Mouse (Mus musculus) lung, adult 2 months (tissue): Measurements from ENCODE around the gene Plekhd1. TPM values are rescaled to one million over a fixed set of nuclear protein-coding genes. Genes with fewer than 3 reads are reported as not detected.

Source experiments
- DNase-seq: peaks from one replicate; pipeline ENCODE4 v3.0.0; 2022
- H3K4me1 ChIP-seq: fragments of 200-500 bp; 2 replicates; pipeline ENCODE4 v1.6.1; 2011; ENCODE audit warnings: low read length; ENCODE audit not compliant: control insufficient read depth, insufficient read depth
- H3K4me3 ChIP-seq: fragments of 200-500 bp; replicated peaks from 2 replicates; pipeline ENCODE3; 2011; ENCODE audit warnings: low read depth, mild to moderate bottlenecking, control low read depth, low read length; ENCODE audit errors: extremely low read depth
- CTCF ChIP-seq: fragments of 200-500 bp; IDR thresholded peaks from 2 replicates; pipeline ENCODE4 v1.5.1; 2011; ENCODE audit warnings: mild to moderate bottlenecking, low read length, control low read depth; ENCODE audit not compliant: insufficient read depth
- POLR2A ChIP-seq: fragments of 200-500 bp; IDR thresholded peaks from 2 replicates; pipeline ENCODE4 v1.6.1; 2011; ENCODE audit warnings: low read depth, mild to moderate bottlenecking, control low read depth, low read length, borderline replicate concordance; ENCODE audit errors: extremely low read depth
- whole genome bisulfite sequencing: fragments of 180-500 bp; shearing (Covaris S2); methylation state at CpG from one replicate; pipeline ENCODE4 v1.1.7; 2018; 5-methylcytosine and 5-hydroxymethylcytosine counted together
- polyA plus RNA-seq: library from polyadenylated mRNA; depleted of rRNA; stranded (reverse); fragments of >200 nt; gene quantifications from 2 replicates; pipeline ENCODE4 v1.2.3, GENCODE M21; 2012; rRNA removed

Plekhd1 gene
- polyA plus RNA-seq, 1 experiment: 20.5 TPM

GRCm38 (mm10) chr12:80760396-80760801, 68.0 kb downstream of the Plekhd1 start, which contains the start of gene Ccdc177:
Ccdc177 (minus strand) TSS chr12:80760687.
- Histone ChIP-seq H3K4me3 (no peak within 1 kb of the TSS), H3K4me1 (peaks cover 3% of the 10 kb centered on the region)
- TF ChIP-seq POLR2A (no peak), CTCF (peak; percentile 84)
- peak; percentile 70 for DNase-seq
- under 1% methylated on average over 24 of the region's 24 CpGs for WGBS

DNA sequence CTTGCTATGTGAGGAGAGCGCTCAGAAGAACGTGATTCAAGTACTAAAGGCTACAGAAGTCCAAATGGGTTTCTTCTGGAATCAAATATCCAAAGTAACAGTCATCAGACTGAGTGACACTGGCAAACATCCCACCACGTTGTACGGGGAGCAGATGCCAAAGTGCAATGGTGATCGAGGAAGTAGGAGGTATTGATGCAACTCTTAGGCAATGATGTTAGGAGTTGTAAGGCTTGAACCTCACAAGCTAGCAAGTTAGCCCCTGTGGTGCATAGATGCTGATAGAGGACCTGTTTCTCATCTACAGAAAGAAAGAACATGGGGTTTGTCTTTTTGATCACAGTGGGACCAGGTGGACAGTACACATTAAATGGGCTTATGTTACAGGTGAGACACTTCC, 70.6 kb downstream of the Plekhd1 start:
- Histone ChIP-seq H3K4me3 (no peak overlapping the region), H3K4me1 (no peaks in the 10 kb centered on the region; the same call in none of the 2 replicates)
- no peak for DNase-seq
- 65% methylated on average over 5 of the region's 5 CpGs for WGBS
- TF ChIP-seq POLR2A (no peak), CTCF (no peak)

DNA sequence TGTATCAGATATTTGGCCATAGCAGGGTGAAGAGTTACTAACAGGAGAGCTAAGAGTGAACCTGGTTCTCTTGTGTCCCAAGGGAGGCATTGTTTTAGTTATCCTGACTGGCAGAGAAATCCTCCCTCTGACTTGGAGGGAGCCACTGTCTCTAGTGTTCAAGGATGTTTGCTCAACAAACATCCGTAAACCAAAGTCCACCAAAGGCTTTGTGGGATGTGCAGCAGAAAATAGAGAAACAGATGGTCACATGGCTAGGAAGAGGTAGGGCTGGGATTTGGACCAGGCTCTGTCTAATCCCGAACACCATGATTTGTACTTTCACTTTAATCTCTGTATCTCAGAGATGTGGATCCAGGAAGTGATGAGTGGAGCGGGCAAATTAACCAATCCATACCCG, 71.7 kb downstream of the Plekhd1 start:
- 40% methylated on average over 4 of the region's 4 CpGs for WGBS
- Histone ChIP-seq H3K4me1 (no peaks in the 10 kb centered on the region; the same call in 1 of the 2 replicates), H3K4me3 (no peak overlapping the region)
- no peak for DNase-seq
- no peak for TF ChIP-seq CTCF
- TF ChIP-seq POLR2A: no peak

GRCm38 (mm10) chr12:80769697-80770096, 77.3 kb downstream of the Plekhd1 start:
- TF ChIP-seq CTCF (peak; percentile 99), POLR2A (no peak)
- H3K4me3 ChIP-seq: no peak overlapping the region
- DNase-seq: peak; percentile 78
- no peaks in the 10 kb centered on the region for H3K4me1 ChIP-seq
- WGBS: 17% methylated on average over 11 of the region's 11 CpGs

Other genes starting within 250 kb of the Plekhd1 start
- 10.9 and 15.3 TPM in 2 replicates for gene Exd2, start 229.5 kb upstream of the Plekhd1 start, polyA plus RNA-seq
- 2.6 and 2.7 TPM in 2 replicates for gene Galnt16, start 174.3 kb upstream of the Plekhd1 start, polyA plus RNA-seq
- 49.8 and 63.9 TPM in 2 replicates for gene Slc39a9, start 48.7 kb upstream of the Plekhd1 start, polyA plus RNA-seq
- gene Erh, start 48.2 kb upstream of the Plekhd1 start, polyA plus RNA-seq: 15.2 and 20.7 TPM in 2 replicates
- gene Ccdc177, start 68.1 kb downstream of the Plekhd1 start, polyA plus RNA-seq: not detected in 2 replicates
- gene Susd6, start 97.9 kb downstream of the Plekhd1 start, polyA plus RNA-seq: 83.3 and 102 TPM in 2 replicates